Mouse (Mus musculus): Measurements from ENCODE around the gene Rgs3. TPM values are rescaled to one million over a fixed set of nuclear protein-coding genes. Genes with fewer than 3 reads are reported as not detected.

Gene Rgs3
- polyA plus RNA-seq, 1 experiment from 2014 or later: 37.0 TPM

GRCm38 (mm10) chr4:62729191-62729590 is 169.5 kb downstream of the Rgs3 start:
- Histone ChIP-seq H3K4me1 (ENCODE audit: insufficient read depth) (peaks cover 21% of the 10 kb centered on the region; the same call in 1 of the 2 replicates), H3K9me3 (ENCODE audit: low read depth, low read length) (no peaks in the 10 kb centered on the region), H3K27me3 (ENCODE audit: insufficient read depth, low read length) (no peaks in the 10 kb centered on the region), H3K4me3 (ENCODE audit: low read depth, low read length) (no peak overlapping the region), H3K4me2 (no peak overlapping the region), H3K36me3 (ENCODE audit: insufficient read depth) (no peaks in the 10 kb centered on the region), H3K9ac (no peak overlapping the region), H3K27ac (ENCODE audit: low read depth) (no peak overlapping the region)
- DNase-seq (no peak), ATAC-seq (ENCODE audit: insufficient read depth) (no peak)
- TF ChIP-seq CTCF (IDR thresholded peaks at IDR 0.05; ENCODE audit: low read depth): no peak
- WGBS: 58% methylated on average over 4 of the region's 4 CpGs

DNA sequence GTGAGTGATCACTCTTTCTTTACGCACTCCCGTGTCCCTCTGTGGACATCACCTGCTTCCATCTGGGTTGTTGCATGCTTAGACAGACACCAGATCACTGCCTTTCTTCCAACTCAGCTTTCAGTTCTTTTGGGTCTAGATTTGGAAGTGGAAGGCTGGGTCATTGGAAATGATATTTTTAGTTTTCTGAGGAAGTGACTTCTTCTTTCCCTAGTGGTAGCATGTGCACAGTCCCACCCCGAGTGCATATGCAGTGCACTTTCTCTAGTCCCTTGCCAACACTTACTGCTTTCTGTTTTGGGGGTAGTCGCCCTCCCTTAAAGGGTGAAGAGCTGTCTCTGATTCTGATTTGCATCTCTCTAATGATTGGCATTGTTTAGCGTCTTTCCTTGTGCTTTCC is 170.3 kb downstream of the Rgs3 start:
- Histone ChIP-seq H3K4me1 (ENCODE audit: insufficient read depth) (peaks cover 21% of the 10 kb centered on the region; the same call in 1 of the 2 replicates), H3K27me3 (ENCODE audit: insufficient read depth, low read length) (no peaks in the 10 kb centered on the region), H3K9me3 (ENCODE audit: low read depth, low read length) (no peaks in the 10 kb centered on the region), H3K36me3 (ENCODE audit: insufficient read depth) (no peaks in the 10 kb centered on the region), H3K4me3 (ENCODE audit: low read depth, low read length) (no peak overlapping the region), H3K4me2 (no peak overlapping the region), H3K9ac (no peak overlapping the region), H3K27ac (ENCODE audit: low read depth) (no peak overlapping the region)
- TF ChIP-seq CTCF (IDR thresholded peaks at IDR 0.05; ENCODE audit: low read depth): no peak
- WGBS: 69% methylated on average over 5 of the region's 5 CpGs
- ATAC-seq (ENCODE audit: insufficient read depth) (no peak), DNase-seq (no peak)

- TF ChIP-seq CTCF (IDR thresholded peaks at IDR 0.05; ENCODE audit: low read depth): no peak
- no peak overlapping the region for H3K4me3 ChIP-seq (ENCODE audit: low read depth, low read length)
- H3K36me3 ChIP-seq (ENCODE audit: insufficient read depth): no peaks in the 10 kb centered on the region
- no peaks in the 10 kb centered on the region for H3K27me3 ChIP-seq (ENCODE audit: insufficient read depth, low read length)
- 64% methylated on average over 3 of the region's 3 CpGs for WGBS
- H3K27ac ChIP-seq (ENCODE audit: low read depth): no peak overlapping the region
- DNase-seq (no peak), ATAC-seq (ENCODE audit: insufficient read depth) (no peak)
- no peaks in the 10 kb centered on the region for H3K9me3 ChIP-seq (ENCODE audit: low read depth, low read length)
- no peak overlapping the region for H3K9ac ChIP-seq
- peaks cover 27% of the 10 kb centered on the region for H3K4me1 ChIP-seq (ENCODE audit: insufficient read depth)
- no peak overlapping the region for H3K4me2 ChIP-seq
Measured at GRCm38 (mm10) chr4:62730861-62731260, 171.2 kb downstream of the Rgs3 start.

DNA sequence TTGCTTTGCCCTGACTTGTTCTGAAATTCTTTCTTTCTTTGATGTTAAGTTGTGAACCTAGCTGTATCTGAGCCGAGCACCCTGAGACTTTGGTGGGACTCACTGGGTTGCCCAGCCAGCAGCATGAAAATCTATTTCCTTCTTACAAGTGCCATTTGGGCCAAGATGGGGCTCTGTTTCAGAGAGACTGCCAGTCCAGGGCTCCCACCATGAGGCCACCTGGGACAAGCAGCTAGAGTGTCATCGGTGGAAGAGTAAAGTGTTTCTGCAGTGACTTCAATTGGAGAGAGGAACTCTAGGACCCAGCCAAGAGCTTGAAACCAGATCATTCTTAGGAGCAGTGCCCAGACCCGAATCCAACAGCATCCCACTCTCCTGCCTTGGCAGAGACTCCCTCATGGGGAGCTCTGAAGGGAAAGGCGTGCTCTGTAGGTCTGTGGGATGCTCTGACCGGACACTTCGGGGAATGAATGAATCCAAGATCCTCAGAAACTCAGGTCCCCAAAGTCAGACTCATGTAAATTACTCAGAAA is 171.9 kb downstream of the Rgs3 start:
- H3K27me3 ChIP-seq (ENCODE audit: insufficient read depth, low read length): no peaks in the 10 kb centered on the region
- TF ChIP-seq CTCF (IDR thresholded peaks at IDR 0.05; ENCODE audit: low read depth): no peak
- DNase-seq (no peak), ATAC-seq (ENCODE audit: insufficient read depth) (no peak)
- H3K9me3 ChIP-seq (ENCODE audit: low read depth, low read length): no peaks in the 10 kb centered on the region
- peaks cover 33% of the 10 kb centered on the region for H3K4me1 ChIP-seq (ENCODE audit: insufficient read depth)
- H3K4me3 ChIP-seq (ENCODE audit: low read depth, low read length): no peak overlapping the region
- H3K36me3 ChIP-seq (ENCODE audit: insufficient read depth): no peaks in the 10 kb centered on the region
- 78% methylated on average over 6 of the region's 6 CpGs for WGBS
- H3K4me2 ChIP-seq: no peak overlapping the region
- H3K27ac ChIP-seq (ENCODE audit: low read depth): peak overlapping the region; percentile 83; the same call in 1 of the 2 replicates
- H3K9ac ChIP-seq: no peak overlapping the region

DNA sequence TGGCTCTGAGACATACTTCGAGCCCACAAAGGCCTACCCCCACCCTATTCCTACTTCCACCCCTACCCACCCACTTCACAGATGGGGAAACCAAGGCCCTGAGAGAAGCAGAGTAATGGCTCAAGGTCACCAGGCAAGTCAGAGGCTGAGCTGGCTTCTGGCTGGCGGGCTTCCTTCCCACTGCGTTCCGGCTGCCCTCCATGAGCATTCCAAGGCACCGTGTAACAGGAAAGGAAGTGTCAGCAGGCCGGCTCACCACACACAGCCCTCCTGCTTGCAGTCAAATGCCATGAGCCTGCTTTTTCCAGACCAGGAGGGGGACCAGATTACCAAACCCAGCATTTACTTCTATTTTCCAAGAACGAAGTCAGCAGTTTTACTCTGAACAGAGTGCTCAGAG is 172.4 kb downstream of the Rgs3 start:
- H3K4me3 ChIP-seq (ENCODE audit: low read depth, low read length): no peak overlapping the region
- no peaks in the 10 kb centered on the region for H3K27me3 ChIP-seq (ENCODE audit: insufficient read depth, low read length)
- H3K27ac ChIP-seq (ENCODE audit: low read depth): peak overlapping the region; percentile 83
- DNase-seq (peak; percentile 59), ATAC-seq (ENCODE audit: insufficient read depth) (peak; percentile 18; the same call in 1 of the 2 replicates)
- no peak overlapping the region for H3K4me2 ChIP-seq
- H3K9ac ChIP-seq: peak overlapping the region; percentile 27; the same call in 1 of the 2 replicates
- TF ChIP-seq CTCF (IDR thresholded peaks at IDR 0.05; ENCODE audit: low read depth): no peak
- WGBS: 57% methylated on average over 7 of the region's 7 CpGs
- peaks cover 33% of the 10 kb centered on the region for H3K4me1 ChIP-seq (ENCODE audit: insufficient read depth)
- H3K9me3 ChIP-seq (ENCODE audit: low read depth, low read length): no peaks in the 10 kb centered on the region
- no peaks in the 10 kb centered on the region for H3K36me3 ChIP-seq (ENCODE audit: insufficient read depth)

DNA sequence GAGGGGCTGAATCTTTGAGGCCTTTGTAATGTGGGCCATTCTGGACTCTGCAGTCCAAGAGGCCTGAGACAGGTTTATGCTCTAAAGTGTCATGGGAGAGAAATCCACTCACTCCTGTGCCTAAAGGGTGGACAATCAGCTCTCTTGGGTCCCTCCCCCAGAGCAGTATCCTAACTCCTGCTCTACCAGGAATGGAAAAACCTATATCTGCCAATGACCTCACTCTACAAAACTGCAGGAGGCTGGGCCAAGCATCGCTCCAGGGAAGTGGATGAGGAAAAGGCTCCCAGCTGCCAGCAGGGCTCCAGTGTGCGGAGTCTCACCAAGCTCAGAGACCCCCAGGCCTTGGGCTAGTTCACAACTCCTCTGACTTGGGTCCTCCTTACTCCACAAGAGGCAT is 173.2 kb downstream of the Rgs3 start:
- Histone ChIP-seq H3K4me1 (ENCODE audit: insufficient read depth) (peaks cover 36% of the 10 kb centered on the region), H3K36me3 (ENCODE audit: insufficient read depth) (no peaks in the 10 kb centered on the region), H3K27me3 (ENCODE audit: insufficient read depth, low read length) (no peaks in the 10 kb centered on the region), H3K4me3 (ENCODE audit: low read depth, low read length) (no peak overlapping the region), H3K27ac (ENCODE audit: low read depth) (peak overlapping the region; percentile 83), H3K9ac (peak overlapping the region; percentile 27; the same call in 1 of the 2 replicates), H3K9me3 (ENCODE audit: low read depth, low read length) (no peaks in the 10 kb centered on the region), H3K4me2 (no peak overlapping the region)
- ATAC-seq (ENCODE audit: insufficient read depth) (peak; percentile 85), DNase-seq (peak; percentile 87)
- TF ChIP-seq CTCF (IDR thresholded peaks at IDR 0.05; ENCODE audit: low read depth): peak; percentile 30
- 8% methylated on average over 2 of the region's 2 CpGs for WGBS

- no peaks in the 10 kb centered on the region for H3K27me3 ChIP-seq (ENCODE audit: insufficient read depth, low read length)
- H3K4me2 ChIP-seq: no peak overlapping the region
- H3K4me1 ChIP-seq (ENCODE audit: insufficient read depth): peaks cover 46% of the 10 kb centered on the region
- 49% methylated on average over 4 of the region's 4 CpGs for WGBS
- TF ChIP-seq CTCF (IDR thresholded peaks at IDR 0.05; ENCODE audit: low read depth): no peak
- no peaks in the 10 kb centered on the region for H3K36me3 ChIP-seq (ENCODE audit: insufficient read depth)
- H3K9ac ChIP-seq: no peak overlapping the region
- DNase-seq (no peak), ATAC-seq (ENCODE audit: insufficient read depth) (no peak)
- no peak overlapping the region for H3K4me3 ChIP-seq (ENCODE audit: low read depth, low read length)
- peak overlapping the region; percentile 25; the same call in 1 of the 2 replicates for H3K27ac ChIP-seq (ENCODE audit: low read depth)
- no peaks in the 10 kb centered on the region for H3K9me3 ChIP-seq (ENCODE audit: low read depth, low read length)
Measured at GRCm38 (mm10) chr4:62733938-62734337, 174.3 kb downstream of the Rgs3 start.

All from lung, embryonic 14.5 days (tissue).